Mouse (Mus musculus) gastrocnemius, adult 18-20 months (tissue): ENCODE measurements around the gene Lama2. TPM values are rescaled to one million over a fixed set of nuclear protein-coding genes. Genes with fewer than 3 reads are reported as not detected.

ENCODE experiments used
- DNase-seq: peaks from one replicate; pipeline ENCODE4 v3.0.0; 2021; ENCODE audit warnings: low spot score
- total RNA-seq, 2 experiments: library from RNA; stranded (reverse); gene quantifications; 2 replicates each; pipeline ENCODE4 v1.2.3; 2021

Lama2 gene
- total RNA-seq, 2 experiments from 2014 or later, result 34.9 to 43.3 TPM

GRCm38 (mm10) chr10:27188630-27189365 lies 430.8 kb downstream of the Lama2 start:
- DNase-seq, result no peak

- no peak for DNase-seq
Observed at GRCm38 (mm10) chr10:27184185-27184584, 435.4 kb downstream of the Lama2 start.

- DNase-seq, result no peak
Observed at GRCm38 (mm10) chr10:27174271-27174670, 445.3 kb downstream of the Lama2 start.

GRCm38 (mm10) chr10:27164738-27165137 lies 454.8 kb downstream of the Lama2 start:
- no peak for DNase-seq

- DNase-seq, result peak; percentile 9
Observed at GRCm38 (mm10) chr10:27162364-27162763, 457.2 kb downstream of the Lama2 start.

- no peak for DNase-seq
Observed at GRCm38 (mm10) chr10:27150220-27150619, 469.3 kb downstream of the Lama2 start.

- DNase-seq, result no peak
Observed at GRCm38 (mm10) chr10:27140422-27140821, 479.1 kb downstream of the Lama2 start.

- no peak for DNase-seq
Observed at GRCm38 (mm10) chr10:27135768-27136167, 483.8 kb downstream of the Lama2 start.

- peak; percentile 44 for DNase-seq
Observed at GRCm38 (mm10) chr10:27133135-27133534, 486.4 kb downstream of the Lama2 start.

- DNase-seq, result peak; percentile 8
Observed at GRCm38 (mm10) chr10:27127454-27127853, 492.1 kb downstream of the Lama2 start.

- no peak for DNase-seq
Observed at GRCm38 (mm10) chr10:27123763-27124162, 495.8 kb downstream of the Lama2 start.

GRCm38 (mm10) chr10:27117815-27118214 lies 501.7 kb downstream of the Lama2 start:
- DNase-seq, result no peak

GRCm38 (mm10) chr10:27116938-27117647 lies 502.5 kb downstream of the Lama2 start:
- DNase-seq, result no peak

GRCm38 (mm10) chr10:27114131-27114530 lies 505.4 kb downstream of the Lama2 start:
- DNase-seq, result no peak

GRCm38 (mm10) chr10:27103811-27104210 lies 515.7 kb downstream of the Lama2 start:
- DNase-seq, result no peak

- no peak for DNase-seq
Observed at GRCm38 (mm10) chr10:27101800-27102353, 517.7 kb downstream of the Lama2 start.

GRCm38 (mm10) chr10:27077113-27077512 lies 542.4 kb downstream of the Lama2 start:
- DNase-seq, result no peak

- DNase-seq, result no peak
Observed at GRCm38 (mm10) chr10:27068794-27069435, 550.6 kb downstream of the Lama2 start.

- DNase-seq, result peak; percentile 71
Observed at GRCm38 (mm10) chr10:27063671-27064070, 555.9 kb downstream of the Lama2 start.

GRCm38 (mm10) chr10:27054488-27054887 lies 565.1 kb downstream of the Lama2 start:
- DNase-seq, result no peak

GRCm38 (mm10) chr10:27047196-27047595 lies 572.4 kb downstream of the Lama2 start:
- no peak for DNase-seq

GRCm38 (mm10) chr10:27041812-27042211 lies 577.7 kb downstream of the Lama2 start:
- DNase-seq, result no peak
